Mouse (Mus musculus): ENCODE data around the gene Fkbpl. TPM values are rescaled to one million over a fixed set of nuclear protein-coding genes. Genes with fewer than 3 reads are reported as not detected.

The Fkbpl gene
- 10.0 and 11.8 TPM in 2 replicates for polyA plus RNA-seq (2014; fragmentation: Nextera tagmentation; extraction: Ambion mirVana)

DNA sequence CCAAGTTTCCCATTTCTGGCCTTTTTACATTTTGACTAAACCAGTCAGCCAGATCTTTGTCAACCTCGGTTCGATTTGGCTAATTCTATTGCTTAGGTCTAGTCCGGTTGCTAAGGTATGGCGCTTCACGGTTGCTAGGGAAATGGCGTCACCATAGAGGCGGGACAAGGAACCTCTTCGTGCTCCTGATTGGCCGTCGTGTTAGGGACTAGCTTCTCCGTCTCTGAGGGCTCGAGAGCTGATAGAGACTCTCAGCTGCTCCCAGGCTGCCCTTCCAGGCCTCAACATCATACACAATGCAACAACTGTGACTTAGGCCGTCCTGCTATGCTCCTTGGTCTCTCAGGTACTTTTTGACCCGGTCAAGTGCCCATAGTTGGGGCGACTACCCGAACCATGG, at the start of gene Fkbpl:
TSS of gene Fkbpl (plus strand) at position 157 of the 400 bp plus-strand sequence.
- 0 out of 2 replicates have a peak, but pooled peaks cover 6% of the 10 kb centered on the region for H3K36me3 ChIP-seq (ENCODE audit: control insufficient read depth, insufficient read depth, low read length)
- peak within 1 kb of the TSS; percentile 64 for H3K4me3 ChIP-seq (ENCODE audit: low read depth, low read length)
- no peaks in the 10 kb centered on the region for H3K9me3 ChIP-seq (ENCODE audit: control insufficient read depth, low read length)
- ATAC-seq (ENCODE audit: low read depth) (peak; percentile 80), DNase-seq (ENCODE audit: low spot score) (peak; percentile 98)
- WGBS: under 1% methylated on average over 16 of the region's 16 CpGs
- peak within 1 kb of the TSS; percentile 71 for H3K9ac ChIP-seq (ENCODE audit: low read depth, low read length)
- H3K4me1 ChIP-seq (ENCODE audit: control insufficient read depth, insufficient read depth, low read length): peaks cover 32% of the 10 kb centered on the region
- peak within 1 kb of the TSS; percentile 69 for H3K4me2 ChIP-seq (ENCODE audit: low read depth, low read length)
- no peaks in the 10 kb centered on the region for H3K27me3 ChIP-seq (replicated peaks; ENCODE audit: control insufficient read depth, insufficient read depth, low read length)
- H3K27ac ChIP-seq (replicated peaks; ENCODE audit: low read depth, low read length): peak within 1 kb of the TSS; percentile 64

DNA sequence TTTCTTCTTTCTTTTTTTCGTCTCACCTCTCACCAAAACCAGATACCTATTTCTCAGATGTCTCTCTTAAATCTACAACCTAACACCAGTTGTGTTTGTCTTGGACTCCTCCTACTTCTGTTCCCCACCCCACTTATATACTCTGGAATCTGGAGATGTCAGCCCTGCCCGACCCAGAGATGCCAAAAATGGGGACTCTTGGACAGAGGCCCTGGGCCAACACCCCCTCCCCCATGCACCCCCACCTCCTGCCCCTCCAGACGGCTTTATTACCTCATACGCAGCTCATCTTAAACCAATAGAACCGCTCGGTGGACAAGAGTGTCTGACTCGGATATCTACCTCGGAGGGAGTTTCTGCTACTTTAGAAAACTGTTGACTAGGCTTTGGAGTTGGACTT, 48.5 kb upstream of the Fkbpl start:
- Histone ChIP-seq H3K4me2 (ENCODE audit: low read depth, low read length) (no peak overlapping the region), H3K27ac (replicated peaks; ENCODE audit: low read depth, low read length) (no peak overlapping the region), H3K36me3 (ENCODE audit: control insufficient read depth, insufficient read depth, low read length) (peaks cover 43% of the 10 kb centered on the region), H3K4me1 (ENCODE audit: control insufficient read depth, insufficient read depth, low read length) (peaks cover 21% of the 10 kb centered on the region), H3K27me3 (replicated peaks; ENCODE audit: control insufficient read depth, insufficient read depth, low read length) (no peaks in the 10 kb centered on the region), H3K4me3 (ENCODE audit: low read depth, low read length) (no peak overlapping the region), H3K9ac (ENCODE audit: low read depth, low read length) (no peak overlapping the region; the same call in 1 of the 2 replicates), H3K9me3 (ENCODE audit: control insufficient read depth, low read length) (no peaks in the 10 kb centered on the region)
- no peak for ATAC-seq (ENCODE audit: low read depth)
- 68% methylated on average over 8 of the region's 8 CpGs for WGBS
- DNase-seq (ENCODE audit: low spot score): no peak

DNA sequence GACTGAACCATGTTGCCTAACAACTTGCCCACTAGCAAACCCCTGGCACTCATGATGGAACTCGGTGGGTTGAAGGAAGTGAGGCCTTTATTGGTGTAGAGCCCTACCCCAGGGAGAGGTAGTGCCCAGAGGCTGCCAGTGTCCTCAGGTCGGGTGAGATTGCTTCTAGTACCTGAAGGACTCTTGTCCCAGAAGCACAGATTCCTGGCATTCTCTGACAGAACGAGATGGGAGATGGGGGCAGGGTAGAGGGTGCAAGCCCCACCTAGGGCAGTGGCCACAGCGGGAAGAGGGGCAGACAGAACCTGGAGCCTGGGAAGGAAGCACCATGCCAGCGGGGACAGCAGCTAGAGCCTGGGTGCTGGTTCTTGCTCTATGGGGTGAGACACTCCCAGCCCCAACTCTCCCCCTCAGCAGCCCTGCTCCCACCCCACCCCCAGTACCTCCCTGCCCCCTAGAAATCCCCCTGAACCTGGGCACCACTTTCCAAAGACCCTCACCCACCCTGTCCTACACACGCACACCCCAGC, 46.9 kb upstream of the Fkbpl start, which contains the start of gene Ager:
TSS of gene Ager (plus strand) at position 297 of the 530 bp plus-strand sequence.
- no peak within 1 kb of the TSS for H3K4me2 ChIP-seq (ENCODE audit: low read depth, low read length)
- H3K27me3 ChIP-seq (replicated peaks; ENCODE audit: control insufficient read depth, insufficient read depth, low read length): no peaks in the 10 kb centered on the region
- peaks cover 52% of the 10 kb centered on the region for H3K36me3 ChIP-seq (ENCODE audit: control insufficient read depth, insufficient read depth, low read length)
- H3K27ac ChIP-seq (replicated peaks; ENCODE audit: low read depth, low read length): no peak within 1 kb of the TSS; the same call in 1 of the 2 replicates
- H3K9ac ChIP-seq (ENCODE audit: low read depth, low read length): peak within 1 kb of the TSS; percentile 27
- H3K4me3 ChIP-seq (ENCODE audit: low read depth, low read length): no peak within 1 kb of the TSS
- peaks cover 21% of the 10 kb centered on the region for H3K4me1 ChIP-seq (ENCODE audit: control insufficient read depth, insufficient read depth, low read length)
- DNase-seq (ENCODE audit: low spot score) (no peak), ATAC-seq (ENCODE audit: low read depth) (no peak)
- WGBS: 22% methylated on average over 5 of the region's 6 CpGs
- no peaks in the 10 kb centered on the region for H3K9me3 ChIP-seq (ENCODE audit: control insufficient read depth, low read length)

- Histone ChIP-seq H3K9me3 (ENCODE audit: control insufficient read depth, low read length) (no peaks in the 10 kb centered on the region), H3K27me3 (replicated peaks; ENCODE audit: control insufficient read depth, insufficient read depth, low read length) (no peaks in the 10 kb centered on the region), H3K4me2 (ENCODE audit: low read depth, low read length) (no peak overlapping the region), H3K9ac (ENCODE audit: low read depth, low read length) (no peak overlapping the region), H3K27ac (replicated peaks; ENCODE audit: low read depth, low read length) (no peak overlapping the region), H3K36me3 (ENCODE audit: control insufficient read depth, insufficient read depth, low read length) (peaks cover 42% of the 10 kb centered on the region), H3K4me3 (ENCODE audit: low read depth, low read length) (no peak overlapping the region), H3K4me1 (ENCODE audit: control insufficient read depth, insufficient read depth, low read length) (peaks cover 17% of the 10 kb centered on the region)
- ATAC-seq (ENCODE audit: low read depth) (no peak), DNase-seq (ENCODE audit: low spot score) (no peak)
- 73% methylated on average over 9 of the region's 9 CpGs for WGBS
Observed at GRCm38 (mm10) chr17:34599891-34600290, 44.7 kb upstream of the Fkbpl start.

GRCm38 (mm10) chr17:34601796-34602195, 42.8 kb upstream of the Fkbpl start:
- Histone ChIP-seq H3K36me3 (ENCODE audit: control insufficient read depth, insufficient read depth, low read length) (peaks cover 24% of the 10 kb centered on the region), H3K4me3 (ENCODE audit: low read depth, low read length) (peak overlapping the region; percentile 64; the same call in 1 of the 2 replicates), H3K27me3 (replicated peaks; ENCODE audit: control insufficient read depth, insufficient read depth, low read length) (no peaks in the 10 kb centered on the region), H3K9me3 (ENCODE audit: control insufficient read depth, low read length) (no peaks in the 10 kb centered on the region), H3K27ac (replicated peaks; ENCODE audit: low read depth, low read length) (no peak overlapping the region), H3K4me1 (ENCODE audit: control insufficient read depth, insufficient read depth, low read length) (peaks cover 21% of the 10 kb centered on the region), H3K9ac (ENCODE audit: low read depth, low read length) (peak overlapping the region; percentile 76; the same call in 1 of the 2 replicates), H3K4me2 (ENCODE audit: low read depth, low read length) (no peak overlapping the region; the same call in 1 of the 2 replicates)
- no peak for ATAC-seq (ENCODE audit: low read depth)
- 87% methylated on average over 12 of the region's 12 CpGs for WGBS
- no peak for DNase-seq (ENCODE audit: low spot score)

DNA sequence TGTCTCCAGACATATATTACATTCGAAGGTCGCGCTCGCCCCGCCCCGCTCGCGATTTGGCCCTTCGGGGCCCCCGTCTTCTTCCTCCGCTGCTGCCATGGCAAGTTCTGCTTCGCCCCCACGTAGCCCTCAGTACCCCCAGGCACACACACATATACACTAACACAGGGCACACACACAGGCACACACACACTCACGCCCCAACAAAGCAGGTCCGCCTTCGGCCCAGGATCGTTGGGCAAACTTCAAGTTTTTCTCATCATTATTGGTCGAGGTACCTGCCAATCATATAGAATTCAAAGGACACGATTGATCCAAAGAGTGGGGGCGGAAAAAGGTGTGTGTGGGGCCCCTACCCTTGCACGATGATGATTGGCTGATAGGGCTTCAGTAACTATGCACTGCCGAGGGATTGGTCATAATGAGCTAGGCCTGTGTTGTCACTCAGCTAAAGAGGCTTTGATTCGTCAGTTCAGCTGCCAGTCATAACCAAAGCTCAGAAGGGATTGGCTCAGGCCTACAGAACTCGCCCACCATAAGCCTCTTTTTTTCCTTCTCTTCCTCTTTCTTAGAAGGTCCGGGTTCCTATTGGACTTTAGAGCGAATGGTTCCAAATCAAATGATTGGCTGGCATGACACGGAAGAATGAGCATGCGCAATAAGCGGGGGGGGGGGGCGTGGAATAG, 41.0 kb upstream of the Fkbpl start, which contains the start of gene Rnf5:
TSS of gene Rnf5 (minus strand) at position 316 of the 686 bp plus-strand sequence.
- Histone ChIP-seq H3K9ac (ENCODE audit: low read depth, low read length) (peak within 1 kb of the TSS; percentile 76), H3K4me1 (ENCODE audit: control insufficient read depth, insufficient read depth, low read length) (peaks cover 17% of the 10 kb centered on the region)

DNA sequence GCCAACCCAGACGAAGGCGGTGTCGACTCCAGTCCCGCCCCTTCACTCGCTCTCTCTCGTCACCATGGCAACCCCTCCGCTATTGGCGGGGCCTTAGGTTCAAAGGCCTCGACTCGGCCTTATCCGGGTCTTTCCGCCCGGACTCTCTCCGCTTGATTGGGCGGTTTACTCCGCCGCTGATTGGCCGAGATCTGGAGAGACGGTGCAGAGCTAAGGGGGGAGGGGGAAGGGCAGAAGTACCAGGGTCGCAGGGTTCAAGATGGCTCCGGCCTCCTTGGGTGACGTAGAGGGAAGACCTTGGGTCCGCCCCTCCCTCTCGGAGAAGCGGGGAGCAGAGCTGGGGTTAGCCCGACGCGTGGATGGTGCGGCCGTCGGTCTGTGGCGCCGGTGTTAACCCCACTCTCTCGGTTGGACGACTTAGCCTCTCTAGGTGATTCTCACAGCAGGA, 40.5 kb upstream of the Fkbpl start, which contains the start of gene Agpat1:
TSS of gene Agpat1 (plus strand) at position 202 of the 448 bp plus-strand sequence.
- Histone ChIP-seq H3K27me3 (replicated peaks; ENCODE audit: control insufficient read depth, insufficient read depth, low read length) (no peaks in the 10 kb centered on the region), H3K9ac (ENCODE audit: low read depth, low read length) (peak within 1 kb of the TSS; percentile 91), H3K4me2 (ENCODE audit: low read depth, low read length) (peak within 1 kb of the TSS; percentile 90), H3K4me3 (ENCODE audit: low read depth, low read length) (peak within 1 kb of the TSS; percentile 74), H3K4me1 (ENCODE audit: control insufficient read depth, insufficient read depth, low read length) (peaks cover 17% of the 10 kb centered on the region), H3K36me3 (ENCODE audit: control insufficient read depth, insufficient read depth, low read length) (peaks cover 21% of the 10 kb centered on the region), H3K9me3 (ENCODE audit: control insufficient read depth, low read length) (no peaks in the 10 kb centered on the region), H3K27ac (replicated peaks; ENCODE audit: low read depth, low read length) (peak within 1 kb of the TSS; percentile 89)
- DNase-seq (ENCODE audit: low spot score): peak; percentile 100
- WGBS: under 1% methylated on average over 31 of the region's 35 CpGs
- peak; percentile 87 for ATAC-seq (ENCODE audit: low read depth)

More for the DNA sequence above, 41.0 kb upstream of the Fkbpl start, which contains the start of gene Rnf5:
- H3K9me3 ChIP-seq (ENCODE audit: control insufficient read depth, low read length): no peaks in the 10 kb centered on the region
- peak; percentile 96 for ATAC-seq (ENCODE audit: low read depth)
- peak within 1 kb of the TSS; percentile 74 for H3K4me3 ChIP-seq (ENCODE audit: low read depth, low read length)
- H3K27ac ChIP-seq (replicated peaks; ENCODE audit: low read depth, low read length): peak within 1 kb of the TSS; percentile 89
- no peaks in the 10 kb centered on the region for H3K27me3 ChIP-seq (replicated peaks; ENCODE audit: control insufficient read depth, insufficient read depth, low read length)
- peaks cover 21% of the 10 kb centered on the region for H3K36me3 ChIP-seq (ENCODE audit: control insufficient read depth, insufficient read depth, low read length)
- under 1% methylated on average over 30 of the region's 30 CpGs for WGBS
- peak within 1 kb of the TSS; percentile 90 for H3K4me2 ChIP-seq (ENCODE audit: low read depth, low read length)
- DNase-seq (ENCODE audit: low spot score): peak; percentile 100

- peak overlapping the region; percentile 89 for H3K27ac ChIP-seq (replicated peaks; ENCODE audit: low read depth, low read length)
- H3K27me3 ChIP-seq (replicated peaks; ENCODE audit: control insufficient read depth, insufficient read depth, low read length): no peaks in the 10 kb centered on the region
- 21% methylated on average over 24 of the region's 24 CpGs for WGBS
- peak overlapping the region; percentile 74 for H3K4me3 ChIP-seq (ENCODE audit: low read depth, low read length)
- H3K4me1 ChIP-seq (ENCODE audit: control insufficient read depth, insufficient read depth, low read length): peaks cover 17% of the 10 kb centered on the region
- ATAC-seq (ENCODE audit: low read depth) (no peak), DNase-seq (ENCODE audit: low spot score) (no peak)
- H3K9ac ChIP-seq (ENCODE audit: low read depth, low read length): peak overlapping the region; percentile 91
- H3K36me3 ChIP-seq (ENCODE audit: control insufficient read depth, insufficient read depth, low read length): peaks cover 21% of the 10 kb centered on the region
- H3K9me3 ChIP-seq (ENCODE audit: control insufficient read depth, low read length): no peaks in the 10 kb centered on the region
- peak overlapping the region; percentile 90 for H3K4me2 ChIP-seq (ENCODE audit: low read depth, low read length)
Observed at GRCm38 (mm10) chr17:34604511-34605237, 39.9 kb upstream of the Fkbpl start.
